Mouse (Mus musculus) intestine, postnatal 0 days (tissue): ENCODE measurements around the gene Nol8. TPM values are rescaled to one million over a fixed set of nuclear protein-coding genes. Genes with fewer than 3 reads are reported as not detected.
A peak's percentile ranks its signal among the peaks of the same experiment; 100 is the strongest.

Source experiments
- ATAC-seq: fragments of 200-750 bp; cut with Nextera tagmentation; 2 replicates; pipeline ENCODE4 v1.8.0; 2017; ENCODE audit warnings: mild to moderate bottlenecking, moderate TSS enrichment, moderate library complexity
- H3K27ac ChIP-seq: fragments of 300-500 bp; sonication (generic); 2 replicates; pipeline ENCODE4 v1.5.1; 2014; ENCODE audit warnings: mild to moderate bottlenecking, low read depth, low read length, moderate library complexity
- H3K27me3 ChIP-seq: fragments of 300-500 bp; sonication (generic); replicated peaks from 2 replicates; pipeline ENCODE4 v1.6.1; 2014; ENCODE audit warnings: low read length, mixed read lengths; ENCODE audit not compliant: control insufficient read depth, insufficient read depth
- H3K36me3 ChIP-seq: fragments of 300-500 bp; sonication (generic); 2 replicates; pipeline ENCODE4 v1.6.1; 2014; ENCODE audit warnings: mild to moderate bottlenecking, moderate library complexity; ENCODE audit not compliant: control insufficient read depth, insufficient read depth
- H3K4me1 ChIP-seq: fragments of 300-500 bp; sonication (generic); replicated peaks from 2 replicates; pipeline ENCODE4 v1.6.1; 2014; ENCODE audit warnings: antibody characterized with exemption, low read length, mixed read lengths; ENCODE audit not compliant: control insufficient read depth, insufficient read depth
- H3K4me2 ChIP-seq: fragments of 300-500 bp; sonication (generic); replicated peaks from 2 replicates; pipeline ENCODE4 v1.6.1; 2014; ENCODE audit warnings: low read depth, mild to moderate bottlenecking, moderate library complexity
- H3K4me3 ChIP-seq: fragments of 300-500 bp; sonication (generic); 2 replicates; pipeline ENCODE4 v1.5.1; 2014; ENCODE audit warnings: low read depth, low read length
- H3K9ac ChIP-seq: fragments of 300-500 bp; sonication (generic); 2 replicates; pipeline ENCODE4 v1.6.1; 2014; ENCODE audit warnings: mild to moderate bottlenecking, low read depth, low read length
- H3K9me3 ChIP-seq: fragments of 300-500 bp; sonication (generic); 2 replicates; pipeline ENCODE4 v1.6.1; 2016; ENCODE audit warnings: mixed run types; ENCODE audit not compliant: control insufficient read depth
- CTCF ChIP-seq: sonication (generic); IDR thresholded peaks from 2 replicates; pipeline ENCODE4 v1.5.1; 2016; ENCODE audit warnings: low read depth, mild to moderate bottlenecking, control low read depth, antibody characterized with exemption, moderate library complexity
- WGBS: fragments of 180-500 bp; shearing (Covaris S2); extraction: QIAGEN DNeasy Blood & Tissue Kit; methylation state at CpG from one replicate; pipeline ENCODE4 v1.1.7; 2014; 5-methylcytosine and 5-hydroxymethylcytosine counted together
- polyA plus RNA-seq: library from polyadenylated mRNA; unstranded; fragments of >200 nt; fragmentation: Nextera tagmentation; extraction: Ambion mirVana; gene quantifications from 2 replicates; pipeline ENCODE4 v1.2.1, GENCODE M21; 2015

Nol8 gene
- polyA plus RNA-seq, 1 experiment from 2014 or later = 9.7 TPM

DNA sequence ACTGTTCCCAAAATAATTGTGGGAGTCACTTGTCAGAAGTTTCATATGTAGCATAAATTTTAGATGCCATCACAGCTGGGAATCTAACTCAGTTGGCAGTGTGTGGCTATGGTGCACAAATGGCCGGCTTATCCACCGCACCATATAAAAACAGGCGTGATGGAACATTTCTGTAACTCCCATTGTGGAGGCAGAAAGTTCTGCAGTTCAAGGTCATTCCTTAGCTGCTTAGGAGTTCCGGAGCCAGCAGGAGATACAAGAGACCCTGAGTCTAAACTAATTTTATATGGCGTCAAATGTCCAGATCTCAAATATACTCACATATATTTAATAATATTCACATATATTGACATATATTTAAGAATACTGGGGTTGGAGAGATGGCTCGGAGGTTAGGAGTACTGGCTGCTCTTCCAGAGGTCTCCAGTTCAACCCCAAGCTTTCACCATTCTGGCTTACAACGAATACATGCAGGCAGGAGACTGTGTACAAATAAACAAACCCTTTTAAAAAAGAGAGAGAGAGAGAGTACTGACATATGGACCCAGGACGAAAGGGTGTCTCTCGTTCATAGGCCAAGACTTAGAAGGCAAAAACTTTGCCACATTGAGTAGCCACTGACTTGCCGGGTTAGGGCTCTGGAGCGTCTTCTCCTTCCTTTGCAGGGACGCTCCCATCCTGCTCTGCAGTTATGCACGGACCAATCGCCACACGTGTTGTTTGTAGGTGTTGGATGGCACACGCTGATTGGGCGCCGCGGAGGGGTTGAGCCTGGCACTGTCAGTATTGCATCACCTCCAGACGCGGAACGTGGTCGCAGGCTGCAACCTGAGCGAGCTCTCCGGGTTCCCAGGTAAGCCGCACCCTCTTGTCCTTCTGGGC lies 28.7 kb downstream of the Nol8 start, which contains the start of gene Iars:
Gene Iars (plus strand): TSS at position 750 of the 882 bp plus-strand sequence.
- Histone ChIP-seq H3K4me1 (no peaks in the 10 kb centered on the region), H3K9ac (peak within 1 kb of the TSS; percentile 54), H3K4me3 (peak within 1 kb of the TSS; percentile 59), H3K4me2 (peak within 1 kb of the TSS; percentile 77), H3K27ac (peak within 1 kb of the TSS; percentile 60), H3K27me3 (no peaks in the 10 kb centered on the region), H3K36me3 (peaks cover 7% of the 10 kb centered on the region), H3K9me3 (no peaks in the 10 kb centered on the region)
- peak; percentile 100 for ATAC-seq
- TF ChIP-seq CTCF = no peak
- 3% methylated on average over 26 of the region's 26 CpGs for WGBS

DNA sequence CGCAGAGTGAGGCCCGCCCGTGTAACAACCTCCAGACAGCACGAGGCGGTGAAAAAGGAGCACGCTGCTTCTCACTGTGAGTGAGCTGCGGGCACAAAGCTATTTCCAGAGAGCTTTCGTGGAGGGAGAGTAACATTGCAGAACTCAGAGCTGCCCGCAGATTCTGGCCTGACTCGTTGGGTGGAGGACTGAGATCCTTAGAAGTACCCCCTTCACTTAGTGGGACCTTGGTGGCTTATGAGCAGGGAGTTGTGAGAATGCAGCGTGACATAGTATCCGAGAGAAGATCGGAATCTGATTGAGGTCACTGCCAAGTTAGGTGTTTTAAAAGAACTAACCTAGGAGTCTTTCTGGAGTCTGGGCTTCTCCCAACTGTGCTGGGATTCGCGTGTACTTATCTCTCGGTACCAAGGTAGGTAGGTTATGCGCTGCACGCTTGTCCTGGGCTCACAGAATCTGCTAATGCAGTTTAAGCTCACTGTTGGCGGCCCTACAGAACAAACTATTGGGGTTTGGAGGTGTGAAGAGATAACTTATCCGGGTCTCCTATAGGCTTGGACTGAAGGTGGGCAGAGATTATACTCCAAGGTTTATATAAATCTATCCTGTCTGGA lies 29.5 kb downstream of the Nol8 start:
- H3K9me3 ChIP-seq = no peaks in the 10 kb centered on the region
- H3K9ac ChIP-seq = peak overlapping the region; percentile 54
- under 1% methylated on average over 20 of the region's 20 CpGs for WGBS
- H3K4me1 ChIP-seq = no peaks in the 10 kb centered on the region
- H3K36me3 ChIP-seq = peaks cover 4% of the 10 kb centered on the region
- H3K4me2 ChIP-seq = peak overlapping the region; percentile 77
- H3K27me3 ChIP-seq = no peaks in the 10 kb centered on the region
- H3K27ac ChIP-seq = peak overlapping the region; percentile 55
- no peak for TF ChIP-seq CTCF
- peak; percentile 15 for ATAC-seq
- H3K4me3 ChIP-seq = peak overlapping the region; percentile 59

- H3K4me2 ChIP-seq = no peak overlapping the region
- H3K27ac ChIP-seq = no peak overlapping the region
- 69% methylated on average over 4 of the region's 4 CpGs for WGBS
- H3K27me3 ChIP-seq = no peaks in the 10 kb centered on the region
- H3K4me3 ChIP-seq = no peak overlapping the region
- no peaks in the 10 kb centered on the region for H3K9me3 ChIP-seq
- no peaks in the 10 kb centered on the region for H3K4me1 ChIP-seq
- TF ChIP-seq CTCF = no peak
- no peak overlapping the region for H3K9ac ChIP-seq
- no peak for ATAC-seq
- H3K36me3 ChIP-seq = peaks cover 18% of the 10 kb centered on the region
Observed at GRCm38 (mm10) chr13:49684266-49684665, 31.4 kb downstream of the Nol8 start.

DNA sequence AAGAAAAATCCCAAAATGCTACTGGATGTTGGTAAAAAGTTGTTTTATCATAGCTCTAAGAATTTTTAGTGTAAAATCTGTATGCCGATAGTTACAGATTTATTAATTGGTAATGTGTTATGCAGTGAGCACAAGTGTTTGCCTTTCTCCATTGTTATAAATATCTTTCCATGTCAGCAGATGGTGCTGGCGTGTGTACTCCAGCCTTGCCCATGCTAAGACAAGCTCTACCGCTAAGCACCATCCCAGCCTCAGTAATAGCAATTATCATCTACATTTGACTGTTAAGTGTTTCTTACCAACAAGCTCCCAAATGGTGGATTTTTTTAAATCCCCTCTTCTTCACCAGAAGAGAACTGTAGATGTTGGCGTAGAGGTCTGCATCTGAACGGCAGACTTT lies 38.2 kb downstream of the Nol8 start:
- no peak for ATAC-seq
- TF ChIP-seq CTCF = no peak
- no peak overlapping the region for H3K4me2 ChIP-seq
- WGBS = 98% methylated on average over 5 of the region's 5 CpGs
- no peak overlapping the region for H3K4me3 ChIP-seq
- H3K36me3 ChIP-seq = peaks cover 60% of the 10 kb centered on the region
- H3K4me1 ChIP-seq = no peaks in the 10 kb centered on the region
- no peak overlapping the region for H3K9ac ChIP-seq
- no peaks in the 10 kb centered on the region for H3K9me3 ChIP-seq
- no peaks in the 10 kb centered on the region for H3K27me3 ChIP-seq
- no peak overlapping the region for H3K27ac ChIP-seq

- WGBS = 94% methylated on average over 11 of the region's 11 CpGs
- H3K36me3 ChIP-seq = peaks cover 57% of the 10 kb centered on the region
Observed at GRCm38 (mm10) chr13:49703216-49703779, 50.4 kb downstream of the Nol8 start.

DNA sequence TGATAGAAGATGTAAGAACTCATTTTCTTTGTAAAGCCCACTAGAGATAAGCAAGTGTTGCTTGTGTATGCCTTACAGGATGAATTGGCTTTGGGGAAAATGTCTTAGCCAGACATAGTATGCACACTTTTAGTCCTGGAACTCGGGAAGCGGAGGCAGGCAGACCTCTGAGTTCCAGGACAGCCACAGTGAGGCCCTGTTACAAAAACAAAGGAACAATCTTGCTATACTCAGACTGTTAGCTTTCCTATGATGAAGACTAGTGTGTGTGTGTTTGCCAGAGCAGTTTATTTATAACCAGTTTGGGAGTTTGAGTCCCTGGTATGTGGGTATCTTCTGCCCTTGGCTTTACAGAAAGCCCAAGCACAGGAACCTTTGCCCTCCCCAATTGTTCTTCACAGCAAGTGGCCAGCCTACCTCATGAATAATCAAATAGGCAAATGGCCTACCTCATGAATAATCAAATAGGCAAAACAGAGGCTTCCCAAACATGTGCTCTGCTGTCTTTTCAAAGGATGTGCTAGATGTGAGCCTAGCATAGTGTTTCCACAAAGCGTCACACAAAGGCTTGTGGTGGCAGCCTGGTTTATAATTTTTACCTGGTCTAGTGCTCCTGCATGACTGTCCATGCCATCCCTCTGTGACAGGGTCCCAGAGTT lies 53.3 kb downstream of the Nol8 start:
- Histone ChIP-seq H3K4me3 (no peak overlapping the region), H3K4me2 (no peak overlapping the region), H3K27ac (no peak overlapping the region), H3K9me3 (no peaks in the 10 kb centered on the region), H3K36me3 (peaks cover 70% of the 10 kb centered on the region), H3K9ac (no peak overlapping the region), H3K4me1 (no peaks in the 10 kb centered on the region), H3K27me3 (no peaks in the 10 kb centered on the region)
- ATAC-seq = no peak
- WGBS = 94% methylated on average over 3 of the region's 3 CpGs
- no peak for TF ChIP-seq CTCF

More at GRCm38 (mm10) chr13:49703216-49703779, 50.4 kb downstream of the Nol8 start:
- Histone ChIP-seq H3K4me2 (no peak overlapping the region), H3K4me3 (no peak overlapping the region), H3K9ac (no peak overlapping the region), H3K27me3 (no peaks in the 10 kb centered on the region), H3K4me1 (no peaks in the 10 kb centered on the region), H3K27ac (no peak overlapping the region), H3K9me3 (no peaks in the 10 kb centered on the region)
- no peak for ATAC-seq
- no peak for TF ChIP-seq CTCF
